Mouse (Mus musculus) natural killer cell, adult 2 months (primary cell): ENCODE data around the gene Gnl2.

Source experiments
- DNase-seq, 2 experiments: peaks; one replicate each; pipeline ENCODE4 v3.0.0; 2022; ENCODE audit warnings: low spot score in 2 of 2

Gene Gnl2

GRCm38 (mm10) chr4:125084403-125085345 is 68.3 kb downstream of the Gnl2 start, which contains the start of gene Meaf6:
TSS of gene Meaf6 (plus strand) at chr4:125085134.
- peak; percentile 86 to 90 for DNase-seq

GRCm38 (mm10) chr4:125085346-125085841 is 69.0 kb downstream of the Gnl2 start:
- DNase-seq: peak; percentile 10 to 29

- no peak for DNase-seq
Observed at GRCm38 (mm10) chr4:125093031-125093430, 76.6 kb downstream of the Gnl2 start.

GRCm38 (mm10) chr4:125096066-125096465 is 79.7 kb downstream of the Gnl2 start:
- DNase-seq: no peak

- no peak for DNase-seq
Observed at GRCm38 (mm10) chr4:125097412-125097811, 81.0 kb downstream of the Gnl2 start.

- DNase-seq: peak; percentile 68 to 81
Observed at GRCm38 (mm10) chr4:125099458-125099857, 83.1 kb downstream of the Gnl2 start.

DNA sequence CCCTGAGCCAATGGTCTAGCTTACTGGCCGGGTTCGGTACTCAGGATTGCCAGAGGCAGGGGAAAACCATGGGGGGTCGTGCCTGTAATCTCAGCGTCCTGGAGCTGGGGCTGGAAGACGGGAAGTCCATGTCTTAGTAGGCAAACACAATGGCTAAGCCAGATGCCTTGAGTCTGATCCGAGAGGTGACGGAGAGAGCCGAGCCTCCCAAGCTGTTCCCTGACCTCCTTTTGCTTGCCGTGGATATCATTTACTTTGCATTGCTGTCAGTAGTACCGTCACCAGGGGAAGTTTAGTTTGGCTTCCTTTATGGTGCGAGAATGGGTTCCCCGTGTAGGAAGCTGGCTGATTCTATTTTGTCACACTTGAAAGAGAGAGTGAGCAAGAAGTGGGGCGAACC is 84.9 kb downstream of the Gnl2 start:
- no peak for DNase-seq
